Mouse (Mus musculus): ENCODE data around the gene Gm45021.

DNA sequence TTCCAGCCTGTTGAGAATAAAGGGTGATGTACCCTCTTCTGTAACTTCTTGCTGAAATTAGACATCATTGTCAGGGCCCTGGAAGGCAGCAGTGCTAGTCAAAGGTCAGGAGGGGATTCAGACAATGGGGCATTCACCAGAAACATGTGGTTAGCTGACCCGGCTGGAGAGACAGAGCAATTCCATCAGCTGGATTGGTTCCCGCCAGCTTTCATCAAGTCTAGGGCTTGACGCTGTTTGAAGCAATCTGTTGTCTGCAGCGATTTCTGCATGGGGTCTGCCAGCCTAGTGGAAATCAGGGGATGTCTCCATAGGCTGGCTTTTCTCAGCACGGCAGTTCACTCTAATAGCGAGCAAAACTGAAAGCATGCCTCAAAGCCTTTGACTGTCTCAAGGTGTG is 47.1 kb downstream of the Gm45021 start:
- no peak for TF ChIP-seq POLR2A (IDR thresholded peaks at IDR 0.05; ENCODE audit: low read depth, low read length)
- no peak for TF ChIP-seq RAD21 (IDR thresholded peaks at IDR 0.05; ENCODE audit: low read depth, low read length)
- no peak for TF ChIP-seq CTCF (conservative IDR thresholded peaks at IDR 0.05 in 1 of 2, IDR thresholded peaks at IDR 0.05 in 1 of 2; ENCODE audit: low read depth in 2 of 2, low read length in 2 of 2)
- TF ChIP-seq ETS1 (conservative IDR thresholded peaks at IDR 0.05; ENCODE audit: low read depth, low read length): no peak
- no peak for TF ChIP-seq TCF12 (IDR thresholded peaks at IDR 0.05; ENCODE audit: low read depth, low read length)
